Mouse (Mus musculus) midbrain, embryonic 10.5 days (tissue): ENCODE data around the gene Tmem235. TPM values are rescaled to one million over a fixed set of nuclear protein-coding genes. Genes with fewer than 3 reads are reported as not detected.
"Not testable (repeated sequence)": the region's sequence is repeated elsewhere in the genome, so short reads cannot be mapped to it uniquely, and the experiment has no call there.

Source experiments
- DNase-seq: peaks from one replicate; pipeline ENCODE4 v3.0.0-alpha.2; 2017; ENCODE audit warnings: low spot score
- H3K27ac ChIP-seq: fragments of 300-500 bp; sonication (generic); replicated peaks from 2 replicates; pipeline ENCODE4 v1.5.1; 2016; ENCODE audit warnings: mild to moderate bottlenecking
- H3K27me3 ChIP-seq: fragments of 300-500 bp; sonication (generic); 2 replicates; pipeline ENCODE4 v1.6.1; 2016; ENCODE audit warnings: low read depth, mild to moderate bottlenecking; ENCODE audit not compliant: poor library complexity, severe bottlenecking
- H3K36me3 ChIP-seq: fragments of 300-500 bp; sonication (generic); 2 replicates; pipeline ENCODE4 v1.6.1; 2016; ENCODE audit warnings: mild to moderate bottlenecking, moderate library complexity
- H3K4me1 ChIP-seq: fragments of 300-500 bp; sonication (generic); 2 replicates; pipeline ENCODE4 v1.6.1; 2016
- H3K4me3 ChIP-seq: fragments of 300-500 bp; sonication (generic); 2 replicates; pipeline ENCODE4 v1.5.1; 2016; ENCODE audit warnings: mild to moderate bottlenecking, moderate library complexity
- H3K9me3 ChIP-seq: fragments of 300-500 bp; sonication (generic); replicated peaks from 2 replicates; pipeline ENCODE4 v1.6.1; 2016; ENCODE audit warnings: mild to moderate bottlenecking
- WGBS: fragments of 180-500 bp; shearing (Covaris S2); methylation state at CpG from one replicate; pipeline ENCODE4 v1.1.7; 2016; 5-methylcytosine and 5-hydroxymethylcytosine counted together
- polyA plus RNA-seq: library from polyadenylated mRNA; unstranded; fragments of >200 nt; fragmentation: Nextera tagmentation; extraction: Ambion mirVana; gene quantifications from 2 replicates; pipeline ENCODE4 v1.2.1, GENCODE M21; 2016

Gene Tmem235
- polyA plus RNA-seq, 1 experiment from 2014 or later: not detected

DNA sequence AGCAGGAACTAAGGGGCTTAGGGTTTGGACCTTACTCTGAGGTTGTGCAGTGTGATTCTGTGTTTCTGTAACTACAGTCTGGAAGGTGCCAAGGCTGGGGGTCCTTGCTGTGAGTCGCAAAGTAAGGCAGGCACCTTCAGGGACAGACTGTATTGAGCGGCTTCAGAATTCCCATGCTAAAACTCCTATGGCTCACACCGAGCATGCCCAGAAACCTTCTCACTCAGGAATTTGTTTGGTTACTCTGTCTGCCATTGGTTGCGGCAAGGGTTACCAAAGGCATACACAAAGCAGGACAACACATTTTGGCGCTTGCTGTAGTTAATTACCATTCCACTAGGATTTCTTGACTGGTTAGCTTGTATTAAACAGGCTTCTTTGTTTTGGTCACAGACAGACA, 34.4 kb upstream of the Tmem235 start:
- Histone ChIP-seq H3K9me3 (no peaks in the 10 kb centered on the region), H3K27me3 (no peaks in the 10 kb centered on the region), H3K4me1 (peaks cover 54% of the 10 kb centered on the region), H3K27ac (peak overlapping the region; percentile 97), H3K36me3 (peaks cover 31% of the 10 kb centered on the region), H3K4me3 (peak overlapping the region; percentile 81)
- 15% methylated on average over 5 of the region's 5 CpGs for WGBS
- DNase-seq: no peak

DNA sequence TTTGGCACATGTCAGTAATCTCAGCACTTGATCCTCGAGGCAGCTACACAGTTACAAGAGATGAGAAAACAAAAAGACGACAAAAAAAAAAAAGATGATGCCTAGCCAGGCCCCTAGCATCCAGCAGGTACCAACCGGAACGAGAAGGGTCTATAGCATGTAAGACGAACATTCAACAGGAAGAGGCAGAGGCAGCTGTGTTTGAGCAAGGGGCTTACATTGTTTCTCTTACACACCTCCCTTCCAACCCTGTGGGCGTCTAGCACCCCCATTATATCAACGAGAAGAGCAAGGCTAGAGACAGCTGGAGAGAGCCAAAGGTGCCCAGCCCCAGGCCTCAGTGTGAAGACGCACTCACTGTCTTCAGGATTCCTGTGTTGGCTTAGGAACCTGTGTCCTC, 33.6 kb upstream of the Tmem235 start:
- peak overlapping the region; percentile 81; the same call in 1 of the 2 replicates for H3K4me3 ChIP-seq
- H3K4me1 ChIP-seq: peaks cover 59% of the 10 kb centered on the region
- H3K36me3 ChIP-seq: peaks cover 24% of the 10 kb centered on the region
- WGBS: 81% methylated on average over 8 of the region's 8 CpGs
- no peaks in the 10 kb centered on the region for H3K27me3 ChIP-seq
- peak overlapping the region; percentile 97 for H3K27ac ChIP-seq
- H3K9me3 ChIP-seq: no peaks in the 10 kb centered on the region
- DNase-seq: no peak

DNA sequence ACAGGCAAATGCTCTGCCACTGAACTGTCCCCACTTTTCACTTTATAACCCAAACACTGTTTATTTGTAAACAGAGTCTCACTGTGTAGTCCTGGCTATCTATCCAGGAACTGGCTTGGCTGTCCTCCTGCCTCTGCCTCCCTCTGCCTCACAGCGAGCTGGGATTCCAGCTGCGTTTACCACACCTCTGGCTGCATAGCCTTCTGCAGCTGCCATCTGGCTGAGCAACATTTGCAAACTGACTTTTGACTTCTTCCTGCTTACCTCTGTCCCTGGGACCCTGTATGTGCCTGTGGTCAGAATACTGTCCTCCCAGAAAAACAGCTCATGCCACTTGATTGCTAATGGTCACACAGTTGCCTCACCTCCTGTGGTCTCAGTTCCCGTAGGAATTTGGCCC, 33.2 kb upstream of the Tmem235 start:
- peaks cover 64% of the 10 kb centered on the region for H3K4me1 ChIP-seq
- 76% methylated on average over 3 of the region's 3 CpGs for WGBS

DNA sequence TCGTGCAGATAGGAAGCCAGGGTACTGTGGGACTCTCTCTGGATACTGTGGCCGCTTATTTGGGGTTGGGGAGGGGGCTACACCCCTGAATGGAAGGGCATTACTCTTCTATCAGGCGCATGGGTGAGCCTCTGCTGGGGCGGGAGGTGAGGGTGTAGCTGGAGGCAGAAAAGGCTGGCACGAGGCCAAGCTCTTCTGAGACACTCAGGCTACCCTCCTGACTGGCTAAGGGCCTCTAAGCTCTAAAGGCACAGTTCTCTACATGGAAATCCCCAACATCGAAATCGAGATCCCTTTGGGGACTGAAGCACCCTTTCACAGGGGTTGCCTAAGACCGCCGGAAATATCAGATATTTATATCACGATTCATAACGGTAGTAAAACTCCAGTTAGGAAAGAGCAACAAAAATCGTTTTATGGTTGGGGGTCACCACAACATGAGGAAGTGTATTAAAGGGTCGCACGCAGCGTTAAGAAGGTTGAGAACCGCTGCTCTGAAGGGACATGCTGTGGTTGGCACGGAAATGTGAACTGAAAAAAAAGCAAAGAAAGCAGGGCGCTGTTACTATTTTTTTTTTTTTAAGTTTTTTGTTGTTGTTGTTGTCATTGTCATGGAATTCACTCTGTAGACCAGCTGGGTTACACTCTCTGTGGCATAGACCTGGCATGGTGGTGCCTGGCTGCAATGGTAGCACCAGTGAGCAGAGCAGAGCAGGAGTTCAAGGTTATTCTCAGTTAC, 32.2 kb upstream of the Tmem235 start:
- H3K4me1 ChIP-seq: peaks cover 66% of the 10 kb centered on the region
- H3K27ac ChIP-seq: 0 out of 2 replicates have a peak overlapping the region, but pooled peaks have one; percentile 35
- WGBS: 90% methylated on average over 18 of the region's 18 CpGs
- no peak overlapping the region for H3K4me3 ChIP-seq
- no peaks in the 10 kb centered on the region for H3K9me3 ChIP-seq
- no peaks in the 10 kb centered on the region for H3K27me3 ChIP-seq
- H3K36me3 ChIP-seq: peaks cover 10% of the 10 kb centered on the region
- no peak for DNase-seq

More for the DNA sequence above, 33.2 kb upstream of the Tmem235 start:
- Histone ChIP-seq H3K27ac (0 out of 2 replicates have a peak overlapping the region, but pooled peaks have one; percentile 13), H3K27me3 (no peaks in the 10 kb centered on the region), H3K36me3 (peaks cover 19% of the 10 kb centered on the region), H3K4me3 (no peak overlapping the region), H3K9me3 (no peaks in the 10 kb centered on the region)
- DNase-seq: no peak

DNA sequence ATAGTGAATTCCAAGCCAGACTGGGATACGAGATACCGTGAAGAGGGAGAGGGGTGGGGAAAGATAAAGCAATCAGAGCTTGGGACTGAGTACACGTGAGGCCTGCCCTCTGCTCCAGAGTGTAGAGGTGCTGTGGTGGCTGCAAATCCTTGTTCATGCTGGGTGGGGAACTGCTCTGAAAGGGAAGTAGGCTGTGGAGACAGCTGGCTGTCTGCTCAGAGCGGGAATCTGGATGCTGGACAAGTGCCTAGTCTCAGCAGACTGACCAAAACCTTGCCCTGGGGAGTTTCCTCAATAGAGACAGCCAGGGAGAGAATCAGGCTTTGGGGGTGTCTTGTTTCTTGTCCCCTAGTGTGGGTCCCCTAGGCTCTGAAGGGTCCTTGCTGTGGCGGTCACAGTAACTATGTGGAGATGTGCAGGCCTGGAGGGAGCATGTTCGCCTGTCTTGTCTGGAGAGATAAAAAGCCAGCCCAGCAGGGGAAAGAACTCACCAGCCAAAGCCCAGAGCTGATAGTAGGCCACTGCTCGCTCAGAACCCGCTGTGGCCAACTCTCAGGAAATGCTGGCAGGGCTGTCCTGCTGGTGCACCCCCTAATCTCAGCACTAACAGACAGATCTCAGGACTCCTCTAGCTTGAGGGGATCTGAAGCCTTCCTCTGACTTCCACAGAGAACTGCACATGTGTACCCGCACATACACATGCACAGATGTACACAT, 31.5 kb upstream of the Tmem235 start:
- Histone ChIP-seq H3K4me1 (peaks cover 60% of the 10 kb centered on the region), H3K27me3 (no peaks in the 10 kb centered on the region), H3K9me3 (no peaks in the 10 kb centered on the region), H3K27ac (peak overlapping the region; percentile 35; the same call in 1 of the 2 replicates), H3K36me3 (peaks cover 2% of the 10 kb centered on the region), H3K4me3 (no peak overlapping the region)
- no peak for DNase-seq
- 59% methylated on average over 9 of the region's 9 CpGs for WGBS

DNA sequence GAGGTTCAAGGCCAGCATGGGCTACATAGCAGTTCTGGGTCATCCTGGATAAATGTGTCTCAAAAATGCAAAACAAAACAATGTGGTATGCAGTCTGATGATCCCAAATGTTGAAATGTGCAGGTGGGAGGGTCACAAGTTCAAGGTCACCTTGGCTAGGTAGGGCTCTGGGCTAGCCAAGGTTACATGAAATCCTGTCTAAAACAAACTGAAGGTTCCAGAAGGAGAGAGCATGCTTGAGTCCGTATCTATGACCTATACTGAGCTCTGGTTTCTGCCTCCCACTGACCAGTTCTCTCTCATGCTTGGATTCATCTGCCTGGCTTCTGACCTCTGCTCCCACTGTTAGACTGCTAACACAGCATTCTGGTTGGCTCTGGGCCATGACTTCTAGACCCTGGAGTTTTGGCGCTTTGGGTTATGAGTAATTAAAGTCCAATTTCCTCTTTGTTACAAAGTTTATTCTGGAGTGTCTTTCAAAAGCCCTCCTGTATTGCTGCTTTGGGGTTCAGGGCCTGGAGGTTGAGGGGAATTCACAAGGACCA, 30.8 kb upstream of the Tmem235 start:
- 85% methylated on average over 2 of the region's 2 CpGs for WGBS
- Histone ChIP-seq H3K4me1 (peaks cover 53% of the 10 kb centered on the region), H3K36me3 (no peaks in the 10 kb centered on the region), H3K9me3 (no peaks in the 10 kb centered on the region), H3K27ac (no peak overlapping the region), H3K27me3 (no peaks in the 10 kb centered on the region), H3K4me3 (no peak overlapping the region)
- DNase-seq: no peak

DNA sequence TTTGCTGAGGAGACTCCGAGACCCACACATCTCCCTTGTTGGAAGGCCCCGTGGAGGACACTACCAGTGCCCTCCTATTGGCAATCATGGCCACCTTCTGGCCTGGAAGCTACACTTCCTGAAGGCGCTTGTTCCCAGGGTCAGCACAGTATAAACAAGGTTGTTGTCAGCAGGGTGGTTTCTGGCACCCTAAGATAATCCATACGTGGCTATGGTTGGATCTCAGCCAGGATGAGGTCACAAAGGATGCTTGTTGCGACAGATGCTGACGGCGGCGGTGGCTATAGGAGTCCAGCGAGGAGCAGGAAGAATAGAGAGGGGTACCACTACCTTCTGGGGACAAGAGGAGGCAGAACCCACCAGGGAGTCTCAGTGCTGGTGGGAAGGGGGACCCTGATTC, 30.2 kb upstream of the Tmem235 start:
- DNase-seq: no peak
- WGBS: 87% methylated on average over 9 of the region's 9 CpGs
- no peaks in the 10 kb centered on the region for H3K36me3 ChIP-seq
- H3K9me3 ChIP-seq: no peaks in the 10 kb centered on the region
- H3K27me3 ChIP-seq: no peaks in the 10 kb centered on the region
- no peak overlapping the region for H3K4me3 ChIP-seq
- peaks cover 47% of the 10 kb centered on the region for H3K4me1 ChIP-seq
- no peak overlapping the region for H3K27ac ChIP-seq

DNA sequence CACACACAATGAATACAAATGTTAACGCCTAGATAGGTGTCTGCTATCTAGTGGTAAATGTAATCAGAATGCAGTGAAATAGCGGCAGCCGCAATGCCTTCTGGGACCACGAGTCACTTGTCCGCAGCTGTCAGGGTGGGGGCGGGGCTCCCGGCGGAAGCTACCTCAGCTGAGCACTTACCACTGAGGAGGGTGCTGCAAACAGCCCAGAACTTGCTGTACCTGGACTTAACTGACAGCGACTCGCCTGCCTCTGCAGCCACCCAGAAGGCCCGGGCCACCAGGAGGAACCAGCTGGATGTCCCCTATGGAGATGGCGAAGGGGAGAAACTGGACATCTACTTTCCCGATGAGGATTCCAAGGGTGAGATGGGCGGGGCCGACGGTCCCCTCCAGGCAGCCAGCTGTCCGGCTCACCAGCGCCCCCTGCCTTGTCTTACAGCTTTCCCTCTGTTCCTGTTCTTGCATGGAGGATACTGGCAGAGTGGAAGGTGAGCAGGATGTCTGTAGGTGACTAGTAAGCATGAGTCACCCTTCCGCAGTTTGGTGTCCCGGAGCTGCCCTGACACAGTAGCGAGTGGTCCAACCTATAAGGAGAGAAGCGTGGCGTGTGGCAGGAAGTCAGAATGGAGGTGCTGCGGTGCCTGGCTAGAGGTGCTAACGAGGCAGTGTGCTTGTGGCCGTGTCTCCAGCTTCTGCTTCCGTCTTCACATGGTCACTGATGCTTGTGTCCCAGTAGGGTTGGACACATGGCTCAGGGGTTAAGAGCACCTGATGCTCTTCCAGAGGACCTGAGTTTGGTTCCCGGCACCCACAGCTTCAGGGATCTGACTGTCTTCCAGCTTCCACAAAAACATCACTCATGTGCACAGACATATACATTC, 28.2 kb upstream of the Tmem235 start:
- Histone ChIP-seq H3K9me3 (no peaks in the 10 kb centered on the region), H3K27ac (peak overlapping the region; percentile 72), H3K27me3 (no peaks in the 10 kb centered on the region), H3K4me3 (peak overlapping the region; percentile 54), H3K4me1 (peaks cover 32% of the 10 kb centered on the region), H3K36me3 (no peaks in the 10 kb centered on the region)
- 16% methylated on average over 28 of the region's 28 CpGs for WGBS
- DNase-seq: peak; percentile 86

DNA sequence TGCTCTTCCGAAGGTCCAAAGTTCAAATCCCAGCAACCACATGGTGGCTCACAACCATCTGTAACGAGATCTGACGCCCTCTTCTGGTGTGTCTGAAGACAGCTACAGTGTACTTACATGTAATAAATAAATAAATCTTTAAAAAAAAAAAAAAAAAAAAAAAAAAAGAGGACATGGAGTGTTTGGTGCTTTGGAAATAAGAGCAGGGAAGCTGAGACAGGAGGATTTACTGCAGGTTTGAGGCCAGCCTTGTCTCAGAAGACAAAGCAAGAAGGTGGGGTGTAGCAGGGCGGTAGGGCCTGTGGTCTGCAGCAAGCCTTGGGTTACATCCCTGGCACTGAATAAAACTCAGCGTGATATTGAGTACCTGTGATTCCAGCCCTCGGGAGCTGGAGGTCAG, 27.0 kb upstream of the Tmem235 start:
- H3K27ac ChIP-seq, H3K9me3 ChIP-seq, DNase-seq, H3K36me3 ChIP-seq, H3K27me3 ChIP-seq, H3K4me3 ChIP-seq: not testable (repeated sequence)
- peaks cover 25% of the 10 kb centered on the region for H3K4me1 ChIP-seq
- 77% methylated on average over 6 of the region's 6 CpGs for WGBS

DNA sequence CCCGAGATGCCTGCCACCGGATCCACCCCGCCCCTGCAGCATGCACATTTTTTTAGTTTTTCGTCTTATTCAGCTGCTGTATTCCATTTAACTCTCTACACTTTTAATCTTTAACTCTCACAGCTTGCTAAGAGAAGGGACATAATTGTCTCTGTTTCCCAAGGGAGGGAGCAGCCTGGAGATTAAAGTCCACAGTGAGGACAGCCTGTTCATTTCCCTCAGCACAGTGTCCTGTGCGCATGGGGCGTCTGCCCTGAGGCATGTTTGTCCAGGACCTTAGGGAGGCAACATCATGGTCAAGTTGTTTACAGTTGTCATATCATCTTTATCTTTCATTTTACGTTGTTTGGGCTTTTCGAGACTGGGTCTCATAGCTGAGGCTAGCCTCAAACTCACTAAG, 26.5 kb upstream of the Tmem235 start:
- H3K27me3 ChIP-seq: no peaks in the 10 kb centered on the region
- no peak for DNase-seq
- H3K27ac ChIP-seq: no peak overlapping the region
- H3K4me3 ChIP-seq: no peak overlapping the region
- H3K36me3 ChIP-seq: no peaks in the 10 kb centered on the region
- peaks cover 20% of the 10 kb centered on the region for H3K4me1 ChIP-seq
- H3K9me3 ChIP-seq: no peaks in the 10 kb centered on the region
- 97% methylated on average over 8 of the region's 8 CpGs for WGBS

DNA sequence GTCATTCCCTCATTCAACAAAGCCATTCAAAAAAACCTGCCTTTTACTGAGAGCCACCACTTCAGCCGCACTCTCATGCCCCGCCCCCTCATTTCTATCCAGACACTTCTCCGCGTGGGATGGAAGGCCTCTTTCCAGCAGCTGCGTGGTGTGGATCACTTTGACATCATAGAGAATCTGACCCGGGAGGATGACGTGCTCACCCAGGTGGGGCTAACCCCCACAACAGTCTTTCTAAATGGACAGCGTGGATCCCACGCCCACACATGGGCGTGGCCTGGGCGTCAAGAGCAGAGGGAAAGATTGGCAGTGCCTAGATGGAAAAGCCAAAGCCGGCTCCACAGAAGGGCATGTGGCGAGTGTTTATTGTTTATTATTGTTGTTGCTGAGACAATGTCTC, 24.2 kb upstream of the Tmem235 start:
- WGBS: 29% methylated on average over 13 of the region's 13 CpGs
- Histone ChIP-seq H3K4me1 (peaks cover 17% of the 10 kb centered on the region), H3K36me3 (no peaks in the 10 kb centered on the region), H3K27ac (no peak overlapping the region), H3K4me3 (peak overlapping the region; percentile 26; the same call in 1 of the 2 replicates), H3K9me3 (no peaks in the 10 kb centered on the region), H3K27me3 (no peaks in the 10 kb centered on the region)
- no peak for DNase-seq

DNA sequence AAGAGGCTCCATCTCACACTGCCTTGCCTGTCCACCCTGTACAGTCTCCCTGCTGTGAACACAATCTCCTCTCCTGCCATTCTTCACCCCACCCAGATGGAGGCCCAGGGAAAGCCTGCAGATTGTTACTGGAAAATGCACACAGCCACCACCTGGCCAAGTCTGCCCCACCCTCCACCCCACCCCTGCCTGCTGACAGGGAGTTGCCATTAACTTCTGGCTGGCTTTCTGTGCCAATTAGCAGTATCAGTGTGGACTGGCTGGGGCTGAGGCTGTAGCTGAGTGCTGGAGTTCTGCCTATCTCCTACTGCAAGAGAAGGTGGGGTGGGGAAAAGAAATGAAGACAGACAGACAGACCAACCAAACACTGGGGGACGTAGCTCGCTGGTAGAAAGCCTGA, 22.0 kb upstream of the Tmem235 start:
- no peak for DNase-seq
- Histone ChIP-seq H3K27me3 (no peaks in the 10 kb centered on the region), H3K4me3 (no peak overlapping the region), H3K4me1 (peaks cover 4% of the 10 kb centered on the region; the same call in 1 of the 2 replicates), H3K27ac (no peak overlapping the region), H3K36me3 (no peaks in the 10 kb centered on the region), H3K9me3 (no peaks in the 10 kb centered on the region)
- 78% methylated on average over 2 of the region's 2 CpGs for WGBS
